Mouse (Mus musculus) ovary, postnatal 14 days (tissue): Measurements from ENCODE around the gene Cdkal1.

Experiments used
- DNase-seq: peaks from one replicate; pipeline ENCODE4 v3.0.0; 2022; ENCODE audit warnings: low spot score

Gene Cdkal1

GRCm38 (mm10) chr13:29627438-29628124 lies 227.9 kb downstream of the Cdkal1 start:
- DNase-seq: no peak

DNA sequence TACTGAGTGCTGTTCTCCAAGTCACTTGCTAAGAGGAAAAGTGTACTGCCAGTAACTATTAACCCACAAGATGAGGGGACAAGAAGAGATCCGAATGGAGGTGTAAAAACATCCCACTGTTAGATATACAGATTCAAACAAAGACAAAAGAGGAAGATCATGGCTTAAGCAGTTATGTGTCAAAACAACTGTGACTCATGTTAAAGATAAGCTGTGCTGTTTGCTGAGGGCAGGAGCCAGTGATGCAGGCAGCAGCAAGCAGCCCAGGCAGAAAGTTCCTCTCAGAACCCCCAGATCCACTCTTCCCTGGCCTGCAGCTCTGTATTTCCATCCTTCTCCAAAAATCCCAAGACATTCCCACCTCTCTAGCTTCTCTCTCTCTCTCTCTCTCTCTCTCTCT lies 230.5 kb downstream of the Cdkal1 start:
- DNase-seq: no peak

DNA sequence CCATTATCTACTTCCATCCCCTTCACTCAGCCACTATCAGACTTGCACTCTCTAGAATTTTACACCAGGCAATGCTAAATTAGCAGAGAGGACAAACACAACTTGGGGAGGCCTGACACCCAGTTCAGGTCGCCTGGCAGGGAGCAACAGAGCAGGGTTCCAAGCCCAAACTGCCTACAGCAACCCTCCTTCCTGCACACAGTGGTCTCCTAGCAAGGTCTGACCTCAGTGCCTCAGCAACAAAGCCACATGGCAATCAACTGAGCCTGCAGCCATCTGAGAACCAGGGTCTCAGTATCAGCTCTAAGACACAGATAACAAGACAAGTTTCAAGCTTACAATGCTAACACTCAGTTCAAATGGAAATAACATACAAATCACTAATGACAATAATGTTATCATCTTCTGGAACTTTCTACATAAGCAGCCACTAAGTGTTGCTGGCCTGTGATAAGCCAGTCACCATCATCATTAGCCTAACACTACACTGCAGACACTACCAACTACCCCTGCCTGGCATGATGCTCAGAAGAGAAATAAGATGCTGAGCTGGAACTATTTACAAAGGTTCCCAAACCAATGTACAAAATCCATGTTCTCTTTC lies 231.7 kb downstream of the Cdkal1 start:
- DNase-seq: no peak

GRCm38 (mm10) chr13:29621881-29622280 lies 233.6 kb downstream of the Cdkal1 start:
- DNase-seq: no peak

- DNase-seq: no peak
Measured at GRCm38 (mm10) chr13:29621363-29621762, 234.1 kb downstream of the Cdkal1 start.

- DNase-seq: no peak
Measured at GRCm38 (mm10) chr13:29620826-29621225, 234.6 kb downstream of the Cdkal1 start.

- DNase-seq: no peak
Measured at GRCm38 (mm10) chr13:29616654-29617171, 238.8 kb downstream of the Cdkal1 start.

DNA sequence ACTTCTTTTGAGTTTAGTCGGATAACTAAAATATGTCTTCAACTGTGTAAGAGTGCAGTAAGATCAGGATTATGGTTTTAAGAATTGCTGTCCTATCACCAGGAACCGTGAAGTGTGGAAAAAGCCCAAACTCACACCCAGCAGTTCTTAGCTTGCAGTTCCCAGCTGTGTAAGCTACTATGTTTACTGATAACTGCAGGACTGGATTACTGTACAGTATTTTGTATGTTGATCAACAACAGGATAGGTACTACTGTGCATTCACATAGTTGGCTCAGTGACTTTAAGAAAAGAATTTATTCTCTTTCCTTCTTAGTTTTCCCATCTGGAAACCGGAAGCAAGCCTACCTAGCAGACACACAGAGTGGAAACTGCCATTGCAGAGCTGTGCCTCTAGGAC lies 239.5 kb downstream of the Cdkal1 start:
- no peak for DNase-seq

DNA sequence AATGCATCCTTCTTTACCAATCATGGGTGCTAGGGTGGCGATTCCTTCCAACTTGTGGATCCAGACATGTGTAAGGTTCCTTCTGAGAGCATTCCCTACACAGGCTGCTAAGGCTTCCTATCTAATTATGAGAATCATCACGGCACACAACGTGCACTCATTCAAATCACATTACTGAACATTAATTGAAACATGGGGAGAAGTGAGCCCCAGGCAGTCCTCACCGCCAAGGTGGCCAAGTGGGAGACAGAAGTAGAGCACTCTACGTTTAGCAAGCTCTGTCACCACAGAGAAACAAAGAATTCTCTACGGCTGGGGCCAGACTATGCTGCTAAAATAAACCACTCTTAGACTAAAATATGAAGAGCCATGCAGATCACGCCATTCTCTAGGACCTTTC lies 240.4 kb downstream of the Cdkal1 start:
- DNase-seq: no peak

- no peak for DNase-seq
Measured at GRCm38 (mm10) chr13:29610051-29610931, 245.2 kb downstream of the Cdkal1 start.

DNA sequence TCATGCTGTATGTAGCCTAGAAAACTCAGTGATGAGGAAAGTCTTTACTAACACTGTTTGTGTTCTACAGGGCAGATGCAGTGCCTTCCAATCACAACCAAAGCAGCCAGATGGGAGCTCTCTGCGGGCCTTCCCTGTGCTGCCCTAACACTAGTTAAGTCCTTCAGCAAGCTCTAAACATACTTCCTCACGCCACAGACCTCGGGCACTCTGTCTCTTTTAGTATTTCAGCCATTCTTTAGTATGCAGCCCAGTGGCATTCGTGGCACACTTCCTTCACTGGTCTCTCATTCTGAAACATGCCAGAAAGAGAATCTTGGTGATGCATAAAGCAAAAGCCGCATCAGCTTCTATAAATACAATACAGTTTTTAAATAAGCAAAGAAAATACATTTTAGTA lies 246.0 kb downstream of the Cdkal1 start:
- no peak for DNase-seq

DNA sequence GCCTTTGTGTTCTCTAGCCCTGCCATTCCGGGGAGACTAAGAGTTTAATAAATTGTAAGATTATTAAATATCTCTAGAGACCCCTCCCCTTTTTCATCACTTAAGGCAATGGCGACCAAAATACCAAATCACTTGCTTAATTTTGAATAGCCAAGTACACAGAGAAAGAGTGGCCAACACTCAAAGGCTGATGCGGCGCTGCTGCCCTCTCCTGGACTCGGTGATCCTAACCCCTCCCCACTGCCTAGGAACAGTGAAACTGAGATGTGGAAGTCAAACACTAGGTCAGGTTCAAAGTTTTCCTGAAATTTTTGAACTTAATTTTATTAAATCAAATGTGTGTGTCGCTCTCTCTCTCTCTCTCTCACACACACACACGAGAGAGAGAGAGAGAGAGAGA lies 251.2 kb downstream of the Cdkal1 start:
- DNase-seq: peak; percentile 69

- no peak for DNase-seq
Measured at GRCm38 (mm10) chr13:29603597-29603996, 251.9 kb downstream of the Cdkal1 start.

GRCm38 (mm10) chr13:29601033-29601432 lies 254.4 kb downstream of the Cdkal1 start:
- no peak for DNase-seq

GRCm38 (mm10) chr13:29599646-29600045 lies 255.8 kb downstream of the Cdkal1 start:
- DNase-seq: no peak

DNA sequence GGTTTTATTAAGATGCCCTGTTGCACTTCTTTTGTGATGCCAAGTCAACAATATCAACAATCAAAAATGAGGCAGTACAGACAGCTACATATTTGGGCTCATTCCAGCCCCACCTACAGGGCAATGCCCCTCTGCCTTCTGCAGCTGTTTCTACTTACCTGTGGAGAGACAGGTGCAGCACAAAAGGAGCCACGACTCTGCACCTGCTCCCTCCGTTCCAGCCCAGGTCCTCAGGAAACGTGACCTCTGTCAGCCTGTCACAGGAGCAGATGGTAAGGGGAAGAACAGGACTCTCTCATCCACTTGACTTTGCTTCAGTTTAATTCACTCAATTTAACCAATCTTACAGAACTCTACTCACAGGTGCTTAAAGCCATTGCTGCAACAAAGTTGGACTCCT lies 258.7 kb downstream of the Cdkal1 start:
- DNase-seq: no peak

- DNase-seq: no peak
Measured at GRCm38 (mm10) chr13:29593096-29593495, 262.4 kb downstream of the Cdkal1 start.

GRCm38 (mm10) chr13:29590685-29591084 lies 264.8 kb downstream of the Cdkal1 start:
- DNase-seq: no peak

GRCm38 (mm10) chr13:29590164-29590563 lies 265.3 kb downstream of the Cdkal1 start:
- DNase-seq: no peak

DNA sequence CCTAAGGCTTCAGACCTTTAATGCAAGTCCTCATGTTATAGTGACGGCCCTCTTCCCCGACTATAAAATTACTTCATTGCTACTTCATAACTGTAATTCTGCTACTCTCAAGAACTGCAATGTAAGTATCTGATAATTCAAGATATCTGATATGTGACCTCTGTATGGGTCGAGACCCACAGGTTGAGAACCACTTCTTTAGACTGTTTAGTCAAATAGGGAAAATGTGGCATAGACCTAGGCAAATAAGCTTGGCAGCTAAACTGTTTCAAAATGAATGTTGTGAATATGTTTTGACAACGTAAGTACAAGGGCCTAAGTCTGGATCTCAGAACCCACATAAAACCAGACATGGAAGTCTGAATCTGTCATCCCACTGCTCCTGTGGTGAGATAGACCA lies 266.8 kb downstream of the Cdkal1 start:
- no peak for DNase-seq

GRCm38 (mm10) chr13:29581762-29582700 lies 273.4 kb downstream of the Cdkal1 start:
- peak; percentile 37 for DNase-seq

- DNase-seq: no peak
Measured at GRCm38 (mm10) chr13:29580780-29581179, 274.7 kb downstream of the Cdkal1 start.
